ENCODE assay signal across 9 mouse cellular contexts in genomic region chr19:46600371-46600770, GRCm38 (mm10). TPM values are rescaled to one million over a fixed set of nuclear protein-coding genes. Genes with fewer than 3 reads are reported as not detected.
A peak's percentile ranks its signal among the peaks of the same experiment; 100 is the strongest.
DNase-seq lines count a peak whose midpoint lies in the region; ATAC-seq and TF ChIP-seq lines count a peak whose summit lies in the region.
"Had no signal": no experiment of that assay in that cellular context is flagged by ENCODE, and none has a peak within 500 bp of the region (broad histone marks: within the 10 kb centered on the region; RNA-seq: fewer than 3 reads in every experiment).

No protein-coding gene starts in this region.

- peak overlapping the region; percentile 74 for H3K27ac ChIP-seq in kidney, adult 2 months (ENCODE audit: insufficient read depth, low read depth, low read length)
- peak overlapping the region; percentile 78 for H3K27ac ChIP-seq in heart, embryonic 16.5 days (ENCODE audit: low read length)
- no peak overlapping the region for H3K27ac ChIP-seq in midbrain, embryonic 11.5 days (ENCODE audit: low read depth, low read length)

- no peak for DNase-seq in kidney, adult 2 months
- DNase-seq in kidney, postnatal 10 days = no peak
- peak; percentile 67 for DNase-seq in adrenal gland, postnatal 10 days
- DNase-seq in midbrain, embryonic 11.5 days (ENCODE audit: low spot score, missing footprints) = peak; percentile 84
- DNase-seq in thymus, postnatal 36 days = no peak
- no peak for DNase-seq in cerebellum, adult 18-20 months
- DNase-seq in kidney, adult 11 months = no peak

- no peak for ATAC-seq in heart, embryonic 16.5 days (replicated peaks; ENCODE audit: extremely low read depth, insufficient read depth, low FRiP score)
- ATAC-seq in midbrain, embryonic 11.5 days (ENCODE audit: low FRiP score) = no peak
- ATAC-seq: Patski had no signal

- H3K4me2 ChIP-seq in heart, embryonic 16.5 days (ENCODE audit: low read depth, low read length) = peak overlapping the region; percentile 90
- H3K4me2 ChIP-seq in midbrain, embryonic 11.5 days = no peak overlapping the region

- no peak overlapping the region for H3K9ac ChIP-seq in heart, embryonic 16.5 days (ENCODE audit: low read length)
- H3K9ac ChIP-seq in midbrain, embryonic 11.5 days (ENCODE audit: low read length) = no peak overlapping the region

- no peaks in the 10 kb centered on the region for H3K36me3 ChIP-seq in kidney, adult 2 months (ENCODE audit: control insufficient read depth, insufficient read depth, low read length)
- H3K36me3 ChIP-seq in heart, embryonic 16.5 days (ENCODE audit: control insufficient read depth, insufficient read depth) = no peaks in the 10 kb centered on the region
- H3K36me3 ChIP-seq in midbrain, embryonic 11.5 days (ENCODE audit: control insufficient read depth, insufficient read depth, low read length) = no peaks in the 10 kb centered on the region

- H3K9me3 ChIP-seq in heart, embryonic 16.5 days (replicated peaks; ENCODE audit: control insufficient read depth, low read length) = no peaks in the 10 kb centered on the region
- no peaks in the 10 kb centered on the region for H3K9me3 ChIP-seq in midbrain, embryonic 11.5 days (ENCODE audit: control insufficient read depth, low read length)

- WGBS in kidney, adult 2 months = 48% methylated on average over 4 of the region's 4 CpGs
- 67% methylated on average over 4 of the region's 4 CpGs for WGBS in heart, embryonic 16.5 days
- WGBS in midbrain, embryonic 11.5 days = 88% methylated on average over 4 of the region's 4 CpGs

- H3K27me3 ChIP-seq in kidney, adult 2 months (replicated peaks; ENCODE audit: control insufficient read depth, insufficient read depth, low read length) = no peaks in the 10 kb centered on the region
- no peaks in the 10 kb centered on the region for H3K27me3 ChIP-seq in heart, embryonic 16.5 days (ENCODE audit: control insufficient read depth, insufficient read depth, low read length)
- no peaks in the 10 kb centered on the region for H3K27me3 ChIP-seq in midbrain, embryonic 11.5 days (ENCODE audit: control insufficient read depth, insufficient read depth, low read length)
- H3K27me3 ChIP-seq: Patski had no signal

- peak overlapping the region; percentile 17; the same call in 1 of the 2 replicates for H3K4me3 ChIP-seq in kidney, adult 2 months (ENCODE audit: insufficient read depth, low read depth, low read length)
- peak overlapping the region; percentile 100 for H3K4me3 ChIP-seq in heart, embryonic 16.5 days (ENCODE audit: low read length)
- no peak overlapping the region for H3K4me3 ChIP-seq in midbrain, embryonic 11.5 days (ENCODE audit: low read depth, low read length)

- peaks cover 21% of the 10 kb centered on the region for H3K4me1 ChIP-seq in kidney, adult 2 months (ENCODE audit: control insufficient read depth, insufficient read depth, low read length)
- H3K4me1 ChIP-seq in heart, embryonic 16.5 days (ENCODE audit: control insufficient read depth, insufficient read depth, low read length) = peaks cover 17% of the 10 kb centered on the region
- peaks cover 10% of the 10 kb centered on the region for H3K4me1 ChIP-seq in midbrain, embryonic 11.5 days (ENCODE audit: control insufficient read depth, insufficient read depth, low read length)

- TF ChIP-seq POLR2A in kidney, adult 2 months (IDR thresholded peaks at IDR 0.05; ENCODE audit: low read depth, low read length) = no peak

- no peak for TF ChIP-seq CTCF in kidney, adult 2 months (conservative IDR thresholded peaks at IDR 0.05; ENCODE audit: insufficient read depth, insufficient read length, low read depth, low read length)

RNA-seq across cellular contexts. Expression of gene Wbp1l, which starts 1.5 kb away (rescaled TPM):
- 60.1 and 60.3 TPM in 2 replicates for polyA plus RNA-seq in kidney, adult 2 months (2012; rRNA removed)
- total RNA-seq in adrenal gland, postnatal 10 days (2021) = 100 to 1,000 TPM; 122 to 123 TPM
- polyA plus RNA-seq in heart, embryonic 16.5 days (2015; fragmentation: Nextera tagmentation; extraction: Ambion mirVana) = 60.5 and 63.3 TPM in 2 replicates
- 29.0 and 30.3 TPM in 2 replicates for polyA plus RNA-seq in midbrain, embryonic 11.5 days (2014; fragmentation: Nextera tagmentation; extraction: Ambion mirVana)

RNA-seq across cellular contexts. Expression of gene Sfxn2, which starts 27.2 kb away (rescaled TPM):
- polyA plus RNA-seq in kidney, adult 2 months (2012; rRNA removed) = 18.9 and 23.0 TPM in 2 replicates
- 10 to 100 TPM; 11.2 to 16.4 TPM for total RNA-seq in adrenal gland, postnatal 10 days (2021)
- 10.0 and 11.4 TPM in 2 replicates for polyA plus RNA-seq in heart, embryonic 16.5 days (2015; fragmentation: Nextera tagmentation; extraction: Ambion mirVana)
- 12.1 and 12.7 TPM in 2 replicates for polyA plus RNA-seq in midbrain, embryonic 11.5 days (2014; fragmentation: Nextera tagmentation; extraction: Ambion mirVana)

RNA-seq across cellular contexts. Expression of gene Arl3, which starts 27.4 kb away (rescaled TPM):
- 52.5 and 62.8 TPM in 2 replicates for polyA plus RNA-seq in kidney, adult 2 months (2012; rRNA removed)
- 10 to 100 TPM; 41.7 to 43.0 TPM for total RNA-seq in adrenal gland, postnatal 10 days (2021)
- polyA plus RNA-seq in heart, embryonic 16.5 days (2015; fragmentation: Nextera tagmentation; extraction: Ambion mirVana) = 95.6 and 101 TPM in 2 replicates
- 155 and 160 TPM in 2 replicates for polyA plus RNA-seq in midbrain, embryonic 11.5 days (2014; fragmentation: Nextera tagmentation; extraction: Ambion mirVana)

Comparison
In these comparisons a context has a peak if more than half of its experiments do, and no peak if none do; other contexts are left out.
1. DNase-seq: peak in adrenal gland, postnatal 10 days (single experiment) and midbrain, embryonic 11.5 days (single experiment); none in kidney, adult 2 months (single experiment), kidney, postnatal 10 days (single experiment), thymus, postnatal 36 days (0 of 2), cerebellum, adult 18-20 months (0 of 2) and kidney, adult 11 months (single experiment).